Mouse (Mus musculus): Measurements from ENCODE around the gene Cdc42ep1.
"Not testable (repeated sequence)": the region's sequence is repeated elsewhere in the genome, so short reads cannot be mapped to it uniquely, and the experiment has no call there.

The Cdc42ep1 gene

GRCm38 (mm10) chr15:78830742-78831719, 11.4 kb upstream of the Cdc42ep1 start:
- no peak for DNase-seq

- DNase-seq = peak; percentile 54 to 72
Observed at GRCm38 (mm10) chr15:78831720-78832657, 10.4 kb upstream of the Cdc42ep1 start.

DNA sequence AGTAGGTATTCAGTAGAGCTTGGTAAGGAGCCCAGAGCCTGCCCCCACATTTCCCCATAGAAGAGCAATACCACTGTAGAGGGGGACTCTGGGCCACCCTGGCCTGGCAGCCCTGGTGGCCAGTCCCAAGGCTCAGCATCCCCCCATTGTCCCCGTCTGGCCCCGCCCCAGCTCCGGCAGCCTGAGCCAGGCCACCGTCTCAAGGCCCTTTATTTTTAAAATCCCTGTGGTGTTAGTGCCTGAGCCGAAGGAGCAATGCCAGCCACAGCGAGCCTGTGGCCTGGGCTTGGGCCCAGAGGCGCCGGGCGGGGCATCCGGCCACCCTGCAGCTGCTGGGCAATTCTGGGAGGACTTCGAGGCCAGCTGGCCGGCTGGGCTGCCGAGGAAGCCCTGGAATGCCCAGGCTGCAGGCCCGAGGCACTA, 9.7 kb upstream of the Cdc42ep1 start:
- DNase-seq = peak; percentile 63 to 80

DNA sequence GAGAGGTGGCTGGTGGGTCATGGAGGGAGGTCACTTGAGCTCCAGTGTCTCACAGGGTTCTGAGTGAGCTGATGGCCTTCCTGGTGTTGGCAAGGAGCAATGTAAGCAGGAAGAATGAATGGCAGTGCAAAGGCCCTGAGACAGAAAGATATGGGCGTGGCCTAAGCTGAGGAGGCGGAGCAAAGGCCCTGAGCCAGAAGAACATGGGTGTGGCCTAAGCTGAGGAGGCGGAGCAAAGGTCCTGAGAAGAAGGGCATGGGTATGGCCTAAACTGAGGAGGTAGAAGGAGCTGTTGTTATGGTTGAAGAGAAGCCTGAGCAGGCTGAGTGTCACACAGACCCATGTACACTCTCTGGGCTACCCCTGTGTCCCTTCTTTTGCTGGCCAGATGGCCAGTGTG, 8.8 kb upstream of the Cdc42ep1 start:
- DNase-seq = no peak

GRCm38 (mm10) chr15:78834233-78835005, 8.0 kb upstream of the Cdc42ep1 start:
- no peak for DNase-seq

DNA sequence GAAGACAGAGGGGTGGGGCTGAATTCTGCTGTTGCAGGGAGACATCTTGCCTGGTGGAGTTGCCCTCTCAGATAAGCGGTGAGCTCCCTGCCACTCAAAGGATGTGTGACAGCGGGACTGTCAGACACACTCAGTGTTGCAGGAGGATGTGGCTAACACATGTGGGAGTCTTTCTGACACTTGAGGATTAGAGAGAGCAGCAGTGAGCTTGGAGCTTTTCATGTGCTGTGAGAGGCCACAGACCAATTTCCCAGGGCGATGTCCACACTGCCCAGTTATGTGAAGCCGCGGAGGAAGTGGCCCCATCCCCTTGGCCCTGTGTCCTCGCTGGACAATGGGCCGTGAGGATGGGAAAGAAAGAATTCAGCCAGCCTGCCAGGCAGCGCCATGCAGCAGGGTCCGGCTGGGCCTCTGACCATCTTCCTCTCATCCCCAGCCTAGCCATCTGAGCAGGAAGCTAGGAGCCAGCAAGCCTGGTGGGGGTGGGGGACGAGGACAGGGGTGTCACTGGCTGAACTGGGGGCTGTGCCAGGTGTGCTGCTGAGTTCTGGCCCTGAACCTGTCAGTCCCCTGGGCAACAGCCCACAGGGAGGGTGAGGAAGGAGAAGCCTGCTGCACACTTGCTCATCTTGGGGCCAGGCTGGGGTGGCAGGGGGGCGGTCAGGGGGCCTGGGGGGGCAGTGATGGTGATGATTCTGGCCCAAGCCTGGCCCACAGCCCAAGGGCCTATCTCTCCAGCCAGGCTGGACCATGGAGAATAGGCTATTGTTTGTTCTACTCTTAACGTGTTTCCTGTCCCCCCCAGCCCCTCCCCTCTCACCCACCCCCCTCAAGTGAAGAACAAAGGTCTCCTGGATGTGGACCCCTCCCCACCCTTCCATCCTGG, 7.0 kb upstream of the Cdc42ep1 start:
- DNase-seq = no peak

DNA sequence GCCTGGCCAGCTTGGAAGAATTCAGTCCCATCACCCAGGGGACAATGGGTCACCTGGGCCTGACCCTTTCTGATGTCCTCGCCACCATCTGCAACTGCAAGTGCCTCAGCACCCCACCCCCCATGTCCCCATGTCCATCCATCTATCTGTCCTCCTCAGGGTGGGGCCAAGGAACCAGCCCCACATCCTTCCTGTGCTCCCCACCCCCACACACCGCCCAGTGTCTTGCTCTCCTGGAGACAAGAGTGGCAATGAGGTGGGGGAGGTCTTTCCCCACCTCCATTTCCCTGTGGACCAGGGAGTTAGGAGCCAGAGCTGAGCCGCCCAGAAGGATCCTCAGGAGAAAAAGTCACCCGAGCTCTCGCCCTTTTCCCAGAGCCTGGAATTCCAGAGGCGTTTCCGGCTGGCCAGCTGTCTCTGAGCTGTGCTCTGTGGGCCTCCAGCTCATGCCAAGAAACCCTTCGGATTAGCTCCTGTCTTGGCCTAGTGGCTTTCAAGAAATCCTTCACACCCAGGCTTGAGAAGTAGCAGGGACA, 6.3 kb upstream of the Cdc42ep1 start:
- DNase-seq = peak; percentile 68 to 76

DNA sequence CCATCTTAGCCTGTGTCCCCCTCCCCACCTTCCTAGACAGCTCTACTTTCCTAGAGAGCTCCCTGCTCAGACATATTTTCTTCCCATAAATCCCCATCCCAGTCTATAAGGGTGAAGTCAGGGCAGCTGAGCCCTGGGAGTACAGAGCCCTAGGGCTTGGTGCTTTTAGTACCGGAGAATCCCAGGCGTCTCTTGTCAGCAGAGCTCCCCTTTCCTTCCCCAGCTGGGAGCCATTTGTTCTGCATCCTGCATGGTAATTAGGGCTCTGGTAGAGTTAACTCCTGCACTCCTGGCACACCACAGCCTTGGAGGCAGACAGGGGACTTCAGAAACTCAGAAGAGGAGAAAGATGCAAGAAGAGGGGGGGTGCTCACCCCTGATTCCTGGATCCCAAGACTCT, 2.7 kb upstream of the Cdc42ep1 start:
- no peak for DNase-seq

GRCm38 (mm10) chr15:78840241-78840640, 2.2 kb upstream of the Cdc42ep1 start:
- DNase-seq = no peak

GRCm38 (mm10) chr15:78840751-78841150, 1.7 kb upstream of the Cdc42ep1 start:
- DNase-seq = no peak

GRCm38 (mm10) chr15:78841161-78841790, 1.1 kb upstream of the Cdc42ep1 start:
- no peak for DNase-seq

- no peak for DNase-seq
Observed at GRCm38 (mm10) chr15:78843581-78844469, 1.4 kb downstream of the Cdc42ep1 start.

GRCm38 (mm10) chr15:78844791-78845190, 2.4 kb downstream of the Cdc42ep1 start:
- DNase-seq = peak in 1 of 2 experiments; percentile 63

DNA sequence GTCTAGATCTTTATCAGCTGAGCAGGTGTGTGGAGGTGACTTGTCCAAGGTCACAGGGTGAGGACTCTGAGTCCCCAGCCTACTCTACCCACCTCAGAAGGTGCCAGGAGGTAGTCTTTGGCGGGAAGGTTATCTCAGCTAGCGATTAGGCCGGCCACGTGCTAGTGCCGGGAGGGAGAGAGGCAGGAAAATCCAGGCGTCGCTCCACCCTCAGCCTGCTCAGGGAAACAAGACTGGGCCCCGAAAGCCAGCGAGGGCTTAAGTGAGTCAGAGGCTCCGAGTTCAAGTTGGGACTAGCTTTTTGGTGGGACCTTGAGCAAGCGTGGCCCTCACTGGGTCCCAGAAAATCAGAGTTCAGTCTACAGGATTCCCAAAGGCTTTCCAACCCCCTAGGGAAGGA, 2.9 kb downstream of the Cdc42ep1 start:
- DNase-seq = no peak

DNA sequence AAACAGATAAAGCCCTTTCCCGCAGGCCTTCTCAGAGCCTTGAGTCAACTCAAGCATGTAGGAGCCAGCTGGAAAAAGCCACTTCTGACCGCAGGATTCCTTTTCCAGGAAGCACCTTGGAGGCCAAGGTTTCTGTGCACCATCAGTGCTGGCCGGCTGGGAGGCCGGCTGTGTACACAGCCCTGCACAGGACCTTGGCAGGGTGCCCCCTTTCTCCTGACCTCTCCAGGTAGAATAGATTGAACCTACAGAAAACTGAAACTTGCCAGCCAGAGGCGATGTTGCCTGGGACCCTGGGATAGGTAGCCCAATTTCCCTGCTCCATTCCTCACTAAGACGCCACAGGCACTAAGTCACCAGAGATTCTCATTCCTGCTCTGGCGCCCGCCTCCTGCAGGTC, 3.4 kb downstream of the Cdc42ep1 start:
- DNase-seq = no peak

DNA sequence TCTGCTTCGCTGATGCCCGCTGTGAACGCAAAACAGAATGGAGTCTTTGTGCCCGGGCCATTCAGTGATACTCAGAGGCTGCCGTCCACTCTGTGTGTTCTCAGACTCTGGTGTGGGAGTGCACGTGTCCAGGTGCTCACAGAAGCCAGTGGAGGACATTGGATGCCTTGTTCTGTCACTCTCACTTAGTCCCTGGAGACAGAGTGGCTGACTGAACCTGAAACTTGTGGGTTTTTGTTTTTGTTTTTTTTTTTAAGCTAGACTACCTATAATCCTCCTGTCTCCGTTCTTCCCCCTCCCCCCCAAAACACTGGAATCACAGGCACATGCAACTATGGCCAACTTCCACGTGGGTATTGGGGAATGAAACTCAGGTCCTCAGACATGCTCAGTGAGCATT, 3.9 kb downstream of the Cdc42ep1 start:
- no peak for DNase-seq

DNA sequence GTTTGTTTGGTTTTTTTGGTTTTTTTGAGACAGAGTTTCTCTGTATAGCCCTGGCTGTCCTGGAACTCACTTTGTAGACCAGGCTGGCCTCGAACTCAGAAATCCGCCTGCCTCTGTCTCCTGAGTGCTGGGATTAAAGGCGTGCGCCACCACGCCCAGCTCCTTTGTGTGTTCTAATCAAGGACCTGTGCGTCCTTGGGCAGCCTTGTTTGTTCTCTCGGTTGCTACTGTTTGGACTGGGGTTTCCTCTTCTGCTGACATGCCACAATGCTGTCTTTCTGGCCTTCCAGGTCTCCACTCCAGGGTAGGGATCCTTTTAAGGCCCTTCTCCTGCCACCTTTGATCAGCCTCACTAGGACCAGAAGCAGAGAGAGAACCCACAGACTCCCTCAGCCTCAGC, 4.4 kb downstream of the Cdc42ep1 start:
- not testable (repeated sequence) for DNase-seq

GRCm38 (mm10) chr15:78848467-78848866, 6.0 kb downstream of the Cdc42ep1 start:
- DNase-seq = peak; percentile 85 to 94

- DNase-seq = no peak
Observed at GRCm38 (mm10) chr15:78849485-78849884, 7.1 kb downstream of the Cdc42ep1 start.
